Mouse (Mus musculus): ENCODE measurements around the gene Exosc5.

Gene Exosc5

GRCm38 (mm10) chr7:25632679-25633078 is 26.3 kb upstream of the Exosc5 start:
- intact Hi-C loops (cut with DNase I): loop anchor here (5.0 kb wide), 1 partner anchor 35 kb away; no protein-coding TSS in a partner anchor

GRCm38 (mm10) chr7:25636373-25636772 is 22.6 kb upstream of the Exosc5 start:
- intact Hi-C loops (cut with DNase I): no loop called here

GRCm38 (mm10) chr7:25637099-25637498 is 21.9 kb upstream of the Exosc5 start:
- intact Hi-C loops (cut with DNase I): no loop called here

- intact Hi-C loops (cut with DNase I): no loop called here
Measured at GRCm38 (mm10) chr7:25639754-25640153, 19.2 kb upstream of the Exosc5 start.

GRCm38 (mm10) chr7:25644136-25644535 is 14.8 kb upstream of the Exosc5 start:
- intact Hi-C loops (cut with DNase I): no loop called here

- intact Hi-C loops (cut with DNase I): no loop called here
Measured at GRCm38 (mm10) chr7:25644631-25645030, 14.3 kb upstream of the Exosc5 start.

GRCm38 (mm10) chr7:25645074-25645473 is 13.9 kb upstream of the Exosc5 start:
- intact Hi-C loops (cut with DNase I): no loop called here

- intact Hi-C loops (cut with DNase I): no loop called here
Measured at GRCm38 (mm10) chr7:25647574-25648123, 11.3 kb upstream of the Exosc5 start.

- intact Hi-C loops (cut with DNase I): no loop called here
Measured at GRCm38 (mm10) chr7:25649839-25650238, 9.1 kb upstream of the Exosc5 start.

- intact Hi-C loops (cut with DNase I): no loop called here
Measured at GRCm38 (mm10) chr7:25651281-25651680, 7.7 kb upstream of the Exosc5 start.

GRCm38 (mm10) chr7:25652244-25652759 is 6.7 kb upstream of the Exosc5 start:
- intact Hi-C loops (cut with DNase I): no loop called here

- intact Hi-C loops (cut with DNase I): no loop called here
Measured at GRCm38 (mm10) chr7:25655601-25656428, 3.1 kb upstream of the Exosc5 start.

- intact Hi-C loops (cut with DNase I): no loop called here
Measured at GRCm38 (mm10) chr7:25657785-25658184, 1.2 kb upstream of the Exosc5 start.

GRCm38 (mm10) chr7:25666381-25666780 is 7.4 kb downstream of the Exosc5 start:
- intact Hi-C loops (cut with DNase I): loop anchor here (5.0 kb wide), 1 partner anchor 34 kb away; no protein-coding TSS in a partner anchor

- intact Hi-C loops (cut with DNase I): loop anchor here (5.0 kb wide), 1 partner anchor 37 kb away; no protein-coding TSS in a partner anchor
Measured at GRCm38 (mm10) chr7:25669158-25669557, 10.2 kb downstream of the Exosc5 start.

GRCm38 (mm10) chr7:25669631-25670030 is 10.7 kb downstream of the Exosc5 start:
- intact Hi-C loops (cut with DNase I): loop anchor here (5.0 kb wide), 1 partner anchor 37 kb away; no protein-coding TSS in a partner anchor

GRCm38 (mm10) chr7:25670096-25670495 is 11.1 kb downstream of the Exosc5 start:
- intact Hi-C loops (cut with DNase I): no loop called here

- intact Hi-C loops (cut with DNase I): no loop called here
Measured at GRCm38 (mm10) chr7:25671686-25672085, 12.7 kb downstream of the Exosc5 start.

- intact Hi-C loops (cut with DNase I): no loop called here
Measured at GRCm38 (mm10) chr7:25672442-25672841, 13.5 kb downstream of the Exosc5 start.

- intact Hi-C loops (cut with DNase I): no loop called here
Measured at GRCm38 (mm10) chr7:25674297-25674696, 15.3 kb downstream of the Exosc5 start.

GRCm38 (mm10) chr7:25674719-25675300 is 15.8 kb downstream of the Exosc5 start, which contains the start of gene Tmem91:
Tmem91 (minus strand) TSS chr7:25675166.
- intact Hi-C loops (cut with DNase I): no loop called here

GRCm38 (mm10) chr7:25675405-25675804 is 16.4 kb downstream of the Exosc5 start:
- intact Hi-C loops (cut with DNase I): no loop called here

Measured in adrenal gland (tissue).